Mouse (Mus musculus): ENCODE measurements around the gene Henmt1. TPM values are rescaled to one million over a fixed set of nuclear protein-coding genes. Genes with fewer than 3 reads are reported as not detected.

Gene Henmt1
- total and polyA plus RNA-seq, 3 experiments: 0.08 TPM; not detected in 2

DNA sequence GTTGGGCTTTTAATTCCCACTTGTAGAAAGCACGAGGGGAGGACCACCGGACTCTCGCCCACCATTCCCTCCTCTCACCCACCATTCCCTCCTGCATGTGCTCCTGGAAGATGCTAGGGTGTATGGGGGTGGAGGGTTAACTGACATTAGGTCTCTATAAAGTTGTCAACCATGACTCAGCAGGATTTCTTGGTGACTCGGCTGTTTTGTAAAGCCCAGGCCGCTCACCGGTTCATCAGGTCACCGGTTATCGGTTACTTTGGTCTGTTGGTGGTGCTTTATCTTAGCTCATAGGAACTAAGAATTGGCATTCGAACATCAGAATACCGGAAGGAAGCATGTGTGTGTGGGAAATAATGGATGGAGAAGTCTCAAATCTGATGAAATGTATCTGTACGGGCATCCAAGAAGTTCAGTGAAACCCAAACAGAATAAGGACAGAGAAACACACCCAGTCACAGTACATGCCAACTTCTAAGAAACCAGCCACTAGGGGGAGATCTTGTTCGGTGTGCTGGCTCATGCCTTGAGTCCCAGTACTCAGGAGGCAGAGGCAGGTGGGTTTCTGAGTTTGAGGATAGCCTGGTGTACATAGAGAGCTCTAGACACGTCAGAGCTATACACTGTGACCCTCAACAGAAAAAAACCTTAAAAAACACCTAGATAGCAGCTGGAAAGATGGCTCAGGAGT, 37.8 kb downstream of the Henmt1 start:
- Histone ChIP-seq H3K36me3 (ENCODE audit: control insufficient read depth in 1 of 2, insufficient read depth in 2 of 2, low read length in 2 of 2) (peaks cover 0 to 4% of the 10 kb centered on the region in 2 experiments; a peak in 2 of 4 replicates), H3K9ac (ENCODE audit: control insufficient read depth, low read depth, low read length, poor library complexity, severe bottlenecking) (no peak overlapping the region), H3K4me3 (ENCODE audit: control insufficient read depth in 1 of 2, insufficient read depth in 1 of 2, low read depth in 2 of 2, low read length in 2 of 2) (no peak overlapping the region), H3K9me3 (replicated peaks; ENCODE audit: insufficient read depth, low read length) (no peaks in the 10 kb centered on the region), H3K27ac (ENCODE audit: control insufficient read depth, low read depth, low read length) (no peak overlapping the region), H3K4me1 (ENCODE audit: control insufficient read depth in 1 of 2, insufficient read depth in 2 of 2, low read length in 2 of 2) (peaks cover 2 to 3% of the 10 kb centered on the region in 2 experiments), H3K27me3 (ENCODE audit: control insufficient read depth in 1 of 2, insufficient read depth in 2 of 2, low read length in 2 of 2) (no peaks in the 10 kb centered on the region), H3K79me2 (ENCODE audit: control insufficient read depth, insufficient read depth, low read length, poor library complexity) (no peaks in the 10 kb centered on the region)
- TF ChIP-seq POLR2AphosphoS2 (IDR thresholded peaks at IDR 0.05; ENCODE audit: low read length): no peak
- TF ChIP-seq MAFK (IDR thresholded peaks at IDR 0.05; ENCODE audit: borderline replicate concordance, low read depth, low read length): no peak
- no peak for TF ChIP-seq ETS1 (IDR thresholded peaks at IDR 0.05; ENCODE audit: low read depth, low read length)
- no peak for TF ChIP-seq JUND (IDR thresholded peaks at IDR 0.05; ENCODE audit: low read depth, low read length)
- peak; percentile 34 for TF ChIP-seq SMC3 (IDR thresholded peaks at IDR 0.05; ENCODE audit: low read depth, low read length)
- no peak for TF ChIP-seq UBTF (IDR thresholded peaks at IDR 0.05; ENCODE audit: borderline replicate concordance, insufficient read depth, low read depth, low read length)
- no peak for TF ChIP-seq POLR2AphosphoS5 (IDR thresholded peaks at IDR 0.05; ENCODE audit: borderline replicate concordance, low read depth, low read length)
- TF ChIP-seq EP300 (IDR thresholded peaks at IDR 0.05; ENCODE audit: low read depth in 1 of 2, low read length in 2 of 2): no peak
- no peak for TF ChIP-seq GABPA (IDR thresholded peaks at IDR 0.05; ENCODE audit: low read depth, low read length)
- no peak for TF ChIP-seq CHD1 (IDR thresholded peaks at IDR 0.05; ENCODE audit: low read depth, low read length)
- no peak for TF ChIP-seq MYC (IDR thresholded peaks at IDR 0.05; ENCODE audit: low read depth, low read length)
- TF ChIP-seq ZC3H11A (IDR thresholded peaks at IDR 0.05; ENCODE audit: low read depth, low read length): 0 out of 2 replicates have a peak, but pooled peaks have one; percentile 7
- no peak for TF ChIP-seq POLR2A (IDR thresholded peaks at IDR 0.05; ENCODE audit: control insufficient read depth in 1 of 2, insufficient read depth in 1 of 2, low read depth in 1 of 2, low read length in 2 of 2, poor library complexity in 1 of 2)
- no peak for TF ChIP-seq ELF1 (IDR thresholded peaks at IDR 0.05; ENCODE audit: low read depth, low read length)
- peak in 2 of 3 experiments; percentile 33 to 45; a peak in 4 of 6 replicates for TF ChIP-seq CTCF (IDR thresholded peaks at IDR 0.05 in 2 of 3, conservative IDR thresholded peaks at IDR 0.05 in 1 of 3; ENCODE audit: control insufficient read depth in 1 of 3, insufficient read depth in 1 of 3, low read depth in 2 of 3, low read length in 3 of 3, poor library complexity in 1 of 3, severe bottlenecking in 1 of 3)
- no peak for TF ChIP-seq MXI1 (IDR thresholded peaks at IDR 0.05; ENCODE audit: low read depth, low read length)
- TF ChIP-seq MAX (IDR thresholded peaks at IDR 0.05; ENCODE audit: low read length): no peak
- TF ChIP-seq ZKSCAN1 (IDR thresholded peaks at IDR 0.05; ENCODE audit: low read depth, low read length): no peak
- TF ChIP-seq CHD2 (IDR thresholded peaks at IDR 0.05; ENCODE audit: low read length): no peak
- TF ChIP-seq MAZ (IDR thresholded peaks at IDR 0.05; ENCODE audit: low read depth, low read length): no peak
- TF ChIP-seq ZMIZ1 (IDR thresholded peaks at IDR 0.05; ENCODE audit: low read depth, low read length): no peak
- TF ChIP-seq E2F4 (IDR thresholded peaks at IDR 0.05; ENCODE audit: borderline replicate concordance, low read depth, low read length): no peak
- no peak for TF ChIP-seq RCOR1 (IDR thresholded peaks at IDR 0.05; ENCODE audit: low read depth, low read length)
- no peak for TF ChIP-seq HCFC1 (IDR thresholded peaks at IDR 0.05; ENCODE audit: low read depth, low read length)
- no peak for TF ChIP-seq BHLHE40 (IDR thresholded peaks at IDR 0.05; ENCODE audit: borderline replicate concordance, low read depth, low read length)
- TF ChIP-seq ZNF384 (IDR thresholded peaks at IDR 0.05; ENCODE audit: low read depth, low read length): no peak
- TF ChIP-seq RAD21 (IDR thresholded peaks at IDR 0.05; ENCODE audit: low read depth, low read length): peak; percentile 12; the same call in 1 of the 2 replicates
- TF ChIP-seq MYB (IDR thresholded peaks at IDR 0.05; ENCODE audit: low read depth, low read length): no peak
- no peak for TF ChIP-seq TCF12 (IDR thresholded peaks at IDR 0.05; ENCODE audit: low read depth, low read length)
- no peak for TF ChIP-seq TAL1 (IDR thresholded peaks at IDR 0.05; ENCODE audit: low read length)
- no peak for TF ChIP-seq GATA1 (IDR thresholded peaks at IDR 0.05; ENCODE audit: low read depth, low read length)
- no peak for TF ChIP-seq NRF1 (IDR thresholded peaks at IDR 0.05; ENCODE audit: insufficient read depth, low read depth, low read length, poor library complexity, severe bottlenecking)
- TF ChIP-seq MEF2A (IDR thresholded peaks at IDR 0.05; ENCODE audit: extremely low read depth, insufficient replicate concordance, low read depth, low read length, poor library complexity, severe bottlenecking): no peak
- DNase-seq (ENCODE audit: low read depth, low spot score): peak; percentile 40
